Mouse (Mus musculus) embryonic fibroblast, embryonic 13.5 days (primary cell): ENCODE data around the gene Slu7.

ENCODE experiments used
- CTCF ChIP-seq: IDR thresholded peaks from 2 replicates; pipeline ENCODE4 v1.5.1; 2011; ENCODE audit warnings: mild to moderate bottlenecking, control low read depth, low read length, moderate library complexity, borderline replicate concordance; ENCODE audit not compliant: insufficient read depth
- POLR2A ChIP-seq: IDR thresholded peaks from 2 replicates; pipeline ENCODE4 v1.6.1; 2011; ENCODE audit warnings: low read depth, mild to moderate bottlenecking, control low read depth, low read length, moderate library complexity

DNA sequence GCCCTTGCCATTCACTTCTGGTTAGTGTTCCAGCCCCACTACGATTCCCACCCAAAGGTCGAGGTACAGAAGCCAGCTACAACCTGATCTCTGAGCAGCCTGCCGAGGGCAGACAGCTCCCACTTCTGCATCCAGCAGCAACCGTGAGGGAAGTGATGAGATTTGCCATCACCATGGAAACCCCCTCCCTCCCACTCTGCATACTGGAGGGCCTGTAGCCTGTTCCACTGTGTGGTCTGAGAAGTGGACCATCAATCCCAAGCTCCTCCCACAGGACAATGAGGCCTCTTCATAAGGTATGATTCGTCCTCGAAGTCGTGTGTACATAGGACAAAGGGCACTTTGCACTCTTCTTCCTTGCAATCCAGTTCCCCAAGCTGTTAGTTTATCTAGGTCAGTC lies 16.3 kb upstream of the Slu7 start:
- TF ChIP-seq CTCF (no peak), POLR2A (no peak)
